Mouse (Mus musculus): ENCODE data around the gene Glis3. TPM values are rescaled to one million over a fixed set of nuclear protein-coding genes. Genes with fewer than 3 reads are reported as not detected.

Glis3 gene
- polyA plus RNA-seq, 1 experiment from 2014 or later = 2.3 TPM

DNA sequence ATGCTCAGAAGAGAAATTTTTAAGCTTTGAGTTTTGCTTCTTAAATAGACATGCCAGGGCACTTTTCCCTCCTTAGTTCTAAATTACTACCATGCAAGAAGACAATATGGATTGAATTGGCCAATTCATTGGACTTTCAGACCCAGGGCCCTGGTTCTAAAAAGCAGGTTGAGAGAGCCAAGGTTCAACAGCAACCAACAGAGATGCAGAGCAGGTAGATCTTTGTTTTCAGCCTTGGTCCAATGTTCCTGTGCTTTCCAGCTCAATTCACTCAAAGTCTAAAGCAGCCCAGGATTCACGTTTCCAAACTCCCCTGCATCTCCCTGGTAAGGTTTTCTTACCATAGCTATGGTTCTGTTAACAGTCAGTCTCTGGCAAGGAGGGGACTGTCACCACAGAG, 63.4 kb downstream of the Glis3 start:
- no peak overlapping the region for H3K4me3 ChIP-seq
- H3K27me3 ChIP-seq (replicated peaks; ENCODE audit: low read depth, poor library complexity, severe bottlenecking) = no peaks in the 10 kb centered on the region
- no peak for DNase-seq (ENCODE audit: low spot score)
- WGBS = 74% methylated on average over 1 of the region's 1 CpGs
- H3K4me1 ChIP-seq = peaks cover 4% of the 10 kb centered on the region; the same call in 1 of the 2 replicates
- H3K36me3 ChIP-seq (replicated peaks) = no peaks in the 10 kb centered on the region
- no peaks in the 10 kb centered on the region for H3K9me3 ChIP-seq
- H3K27ac ChIP-seq (replicated peaks) = no peak overlapping the region

DNA sequence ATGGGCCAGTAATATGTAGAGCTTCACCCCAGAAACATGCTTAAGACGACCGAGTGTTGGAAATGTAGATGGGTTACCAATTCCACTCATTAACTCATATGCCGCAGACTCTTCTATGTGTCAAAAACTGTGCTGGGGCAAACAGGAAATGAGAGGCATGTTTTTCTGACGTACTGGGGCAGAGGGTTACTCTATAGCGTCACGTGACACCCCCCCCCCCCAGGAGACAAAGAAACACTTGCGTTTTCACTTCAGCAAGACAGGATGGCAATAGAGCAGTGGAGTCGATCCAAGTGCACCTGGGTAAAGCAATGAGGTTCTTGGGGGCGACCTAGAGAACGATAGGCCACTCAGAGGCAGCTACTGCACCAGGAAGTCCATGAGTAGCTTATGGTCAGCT, 67.6 kb downstream of the Glis3 start:
- Histone ChIP-seq H3K27ac (replicated peaks) (no peak overlapping the region), H3K36me3 (replicated peaks) (no peaks in the 10 kb centered on the region), H3K4me3 (no peak overlapping the region), H3K4me1 (peaks cover 23% of the 10 kb centered on the region), H3K27me3 (replicated peaks; ENCODE audit: low read depth, poor library complexity, severe bottlenecking) (no peaks in the 10 kb centered on the region), H3K9me3 (no peaks in the 10 kb centered on the region)
- 83% methylated on average over 10 of the region's 10 CpGs for WGBS
- no peak for DNase-seq (ENCODE audit: low spot score)

DNA sequence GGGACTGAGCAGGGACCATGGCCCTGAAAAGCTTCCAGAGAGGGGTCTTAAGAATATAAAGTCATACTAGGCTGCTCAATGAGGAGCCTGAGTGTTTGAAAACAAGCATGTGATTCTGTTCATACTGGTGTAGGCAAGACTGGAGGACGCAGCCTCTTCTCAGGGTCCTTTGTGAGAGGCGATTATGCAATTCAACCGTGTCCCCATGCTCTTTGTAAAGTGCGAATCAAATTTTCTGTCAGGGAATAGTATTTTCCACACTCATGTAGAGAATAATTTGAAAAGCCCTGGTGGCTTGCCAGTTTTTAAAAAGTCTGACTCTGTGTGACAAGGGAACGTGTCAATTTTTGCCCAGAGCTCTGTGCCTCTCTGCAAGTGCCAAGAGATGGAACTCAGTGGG, 71.1 kb downstream of the Glis3 start:
- peak overlapping the region; percentile 67 for H3K27ac ChIP-seq (replicated peaks)
- no peaks in the 10 kb centered on the region for H3K9me3 ChIP-seq
- no peaks in the 10 kb centered on the region for H3K27me3 ChIP-seq (replicated peaks; ENCODE audit: low read depth, poor library complexity, severe bottlenecking)
- 76% methylated on average over 5 of the region's 5 CpGs for WGBS
- no peak for DNase-seq (ENCODE audit: low spot score)
- H3K4me1 ChIP-seq = peaks cover 29% of the 10 kb centered on the region
- no peak overlapping the region for H3K4me3 ChIP-seq
- no peaks in the 10 kb centered on the region for H3K36me3 ChIP-seq (replicated peaks)

DNA sequence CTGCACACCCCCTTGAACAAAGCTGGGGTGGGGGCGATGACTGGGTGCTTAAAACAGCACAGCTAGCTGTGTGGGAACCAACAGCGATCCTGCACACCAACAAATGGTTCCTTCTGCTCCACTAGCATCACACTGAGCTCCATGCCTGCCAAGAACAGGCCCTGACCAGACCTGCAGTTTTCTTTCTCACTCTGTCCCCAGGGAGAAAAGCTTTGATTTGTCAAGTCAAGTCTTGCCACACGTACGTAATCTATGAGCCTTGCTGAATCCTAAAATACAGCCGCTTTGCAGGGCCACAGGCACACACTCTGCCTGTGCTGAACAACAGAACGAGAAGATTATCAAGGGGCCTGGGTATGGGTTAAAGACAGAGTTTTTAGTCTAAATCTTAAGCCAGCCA, 71.6 kb downstream of the Glis3 start:
- H3K9me3 ChIP-seq = no peaks in the 10 kb centered on the region
- H3K27me3 ChIP-seq (replicated peaks; ENCODE audit: low read depth, poor library complexity, severe bottlenecking) = no peaks in the 10 kb centered on the region
- WGBS = 81% methylated on average over 6 of the region's 6 CpGs
- no peak overlapping the region for H3K4me3 ChIP-seq
- DNase-seq (ENCODE audit: low spot score) = no peak
- H3K27ac ChIP-seq (replicated peaks) = peak overlapping the region; percentile 67
- no peaks in the 10 kb centered on the region for H3K36me3 ChIP-seq (replicated peaks)
- H3K4me1 ChIP-seq = peaks cover 29% of the 10 kb centered on the region

DNA sequence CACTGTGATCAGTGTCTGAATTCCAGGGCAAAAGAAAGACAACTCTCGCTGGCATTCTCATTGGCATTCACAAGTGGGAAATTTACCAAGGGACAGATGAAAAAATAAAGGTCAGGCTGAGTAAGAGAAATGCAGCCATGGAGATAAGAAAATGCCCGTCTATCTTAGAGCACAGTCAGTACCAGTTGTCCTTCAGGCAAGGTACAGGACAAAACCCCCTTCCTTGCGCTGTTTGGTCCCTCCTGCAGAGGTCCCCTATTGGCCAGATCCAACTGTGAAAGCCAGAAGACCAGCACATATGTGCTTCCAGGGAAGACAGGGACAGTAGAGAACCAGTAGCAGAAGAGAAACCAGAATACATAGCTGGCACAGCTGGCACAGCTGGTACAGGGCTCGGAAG, 79.0 kb downstream of the Glis3 start:
- Histone ChIP-seq H3K36me3 (replicated peaks) (no peaks in the 10 kb centered on the region), H3K4me3 (no peak overlapping the region), H3K27ac (replicated peaks) (no peak overlapping the region), H3K9me3 (no peaks in the 10 kb centered on the region), H3K27me3 (replicated peaks; ENCODE audit: low read depth, poor library complexity, severe bottlenecking) (no peaks in the 10 kb centered on the region), H3K4me1 (no peaks in the 10 kb centered on the region)
- DNase-seq (ENCODE audit: low spot score) = no peak
- 89% methylated on average over 4 of the region's 4 CpGs for whole genome bisulfite sequencing

DNA sequence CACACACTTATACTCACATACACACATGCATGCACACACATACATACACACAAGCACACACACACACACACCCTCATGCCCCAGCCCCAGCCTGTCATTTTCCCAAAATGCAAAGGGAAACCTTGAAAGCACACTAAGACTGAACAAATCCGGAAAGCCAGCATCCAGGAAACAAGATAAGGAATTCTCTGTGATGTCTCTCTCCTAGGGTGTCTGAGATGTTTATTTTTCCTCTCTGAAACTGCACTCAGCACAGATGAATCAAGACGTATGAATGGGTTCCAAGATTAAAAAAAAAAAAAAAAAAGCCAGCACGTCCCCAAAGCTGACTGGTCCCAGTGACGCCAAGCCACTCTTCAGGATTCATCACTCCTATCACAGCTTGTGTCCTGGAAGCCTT, 85.7 kb downstream of the Glis3 start:
- Histone ChIP-seq H3K27ac (replicated peaks) (no peak overlapping the region), H3K36me3 (replicated peaks) (no peaks in the 10 kb centered on the region), H3K4me1 (no peaks in the 10 kb centered on the region), H3K9me3 (no peaks in the 10 kb centered on the region), H3K4me3 (no peak overlapping the region), H3K27me3 (replicated peaks; ENCODE audit: low read depth, poor library complexity, severe bottlenecking) (no peaks in the 10 kb centered on the region)
- WGBS = 62% methylated on average over 4 of the region's 4 CpGs
- DNase-seq (ENCODE audit: low spot score) = no peak

DNA sequence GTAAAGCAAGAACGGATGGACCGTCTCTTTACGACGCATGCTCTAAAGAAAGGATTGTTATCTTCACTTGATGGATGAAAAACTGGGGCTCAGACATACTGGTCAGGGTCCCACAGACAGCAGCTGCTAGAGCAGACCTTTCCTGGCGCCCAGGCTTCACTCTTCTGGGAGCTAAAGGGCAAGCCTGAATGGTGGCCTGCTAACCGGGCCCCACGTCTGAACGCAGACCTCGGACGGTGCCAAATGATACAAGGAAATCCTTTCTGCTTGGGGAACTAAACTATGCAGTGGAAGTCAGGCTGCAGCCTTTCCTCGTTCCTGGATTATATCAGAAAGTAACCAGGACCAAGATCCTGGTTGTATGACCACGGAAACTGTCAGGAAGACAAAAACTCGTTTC, 86.9 kb downstream of the Glis3 start:
- Histone ChIP-seq H3K27ac (replicated peaks) (no peak overlapping the region), H3K27me3 (replicated peaks; ENCODE audit: low read depth, poor library complexity, severe bottlenecking) (no peaks in the 10 kb centered on the region), H3K36me3 (replicated peaks) (no peaks in the 10 kb centered on the region), H3K9me3 (no peaks in the 10 kb centered on the region), H3K4me1 (no peaks in the 10 kb centered on the region), H3K4me3 (no peak overlapping the region)
- no peak for DNase-seq (ENCODE audit: low spot score)
- WGBS = 86% methylated on average over 13 of the region's 13 CpGs

DNA sequence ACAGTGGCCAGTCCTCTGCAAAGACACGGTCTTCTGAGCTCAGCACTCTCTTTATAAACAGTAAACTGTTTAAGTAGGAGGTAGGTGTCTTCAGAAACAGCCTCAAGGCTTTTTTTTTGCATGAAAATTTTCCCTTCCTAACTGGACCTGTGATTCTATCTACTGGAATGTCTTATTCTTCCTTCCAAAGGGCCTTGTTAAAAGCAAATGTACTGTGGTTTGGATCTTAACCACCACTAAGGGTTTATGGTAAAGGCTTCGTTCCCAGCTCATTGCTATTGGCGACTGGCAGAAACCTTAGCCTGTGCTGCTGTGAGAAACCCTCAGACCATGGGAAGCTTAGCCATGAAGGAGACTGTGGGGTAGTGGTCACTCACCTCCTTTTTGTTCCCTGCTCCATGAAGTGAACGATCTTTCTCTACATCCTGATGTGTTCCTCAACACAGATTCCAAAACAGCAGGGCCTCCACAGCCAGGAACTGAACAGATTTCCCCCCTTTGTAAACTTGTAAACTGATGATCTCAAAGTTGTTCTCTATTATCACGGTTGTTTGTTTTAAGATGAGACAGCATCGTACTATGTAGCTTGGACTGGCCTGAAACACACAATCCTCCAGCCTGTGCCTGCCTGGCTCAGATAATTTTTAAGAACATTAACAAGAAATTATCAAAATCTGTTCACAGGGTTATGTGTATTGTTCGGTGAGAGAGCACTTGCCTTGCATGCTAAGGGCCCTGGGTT, 88.0 kb downstream of the Glis3 start:
- H3K4me1 ChIP-seq = no peaks in the 10 kb centered on the region
- no peaks in the 10 kb centered on the region for H3K27me3 ChIP-seq (replicated peaks; ENCODE audit: low read depth, poor library complexity, severe bottlenecking)
- no peak overlapping the region for H3K4me3 ChIP-seq
- no peaks in the 10 kb centered on the region for H3K9me3 ChIP-seq
- no peak overlapping the region for H3K27ac ChIP-seq (replicated peaks)
- DNase-seq (ENCODE audit: low spot score) = no peak
- 82% methylated on average over 7 of the region's 7 CpGs for WGBS
- no peaks in the 10 kb centered on the region for H3K36me3 ChIP-seq (replicated peaks)

DNA sequence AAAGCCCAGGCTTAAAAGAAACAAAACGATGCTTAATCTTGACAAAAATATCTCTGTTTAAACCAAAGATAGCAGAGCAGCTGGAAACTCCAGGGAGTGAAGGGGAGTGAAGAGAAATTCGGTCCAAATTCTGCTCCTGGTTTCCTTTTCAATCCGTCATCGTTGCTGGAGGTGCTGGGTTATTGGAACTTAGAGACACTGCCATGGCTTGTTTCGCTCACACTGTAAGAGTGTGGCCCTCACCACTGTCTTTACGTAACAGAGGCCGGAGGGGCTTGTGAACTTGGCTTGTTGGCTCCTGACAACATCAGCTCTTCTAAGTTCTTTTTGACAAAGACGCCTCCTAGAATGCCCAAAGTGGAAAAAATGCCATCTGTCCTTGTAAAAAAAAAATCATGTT, 99.4 kb downstream of the Glis3 start:
- Histone ChIP-seq H3K27ac (replicated peaks) (no peak overlapping the region), H3K9me3 (no peaks in the 10 kb centered on the region), H3K4me3 (no peak overlapping the region), H3K36me3 (replicated peaks) (no peaks in the 10 kb centered on the region), H3K4me1 (peaks cover 10% of the 10 kb centered on the region), H3K27me3 (replicated peaks; ENCODE audit: low read depth, poor library complexity, severe bottlenecking) (peaks cover 4% of the 10 kb centered on the region; the same call in 1 of the 2 replicates)
- no peak for DNase-seq (ENCODE audit: low spot score)
- 79% methylated on average over 8 of the region's 8 CpGs for WGBS

DNA sequence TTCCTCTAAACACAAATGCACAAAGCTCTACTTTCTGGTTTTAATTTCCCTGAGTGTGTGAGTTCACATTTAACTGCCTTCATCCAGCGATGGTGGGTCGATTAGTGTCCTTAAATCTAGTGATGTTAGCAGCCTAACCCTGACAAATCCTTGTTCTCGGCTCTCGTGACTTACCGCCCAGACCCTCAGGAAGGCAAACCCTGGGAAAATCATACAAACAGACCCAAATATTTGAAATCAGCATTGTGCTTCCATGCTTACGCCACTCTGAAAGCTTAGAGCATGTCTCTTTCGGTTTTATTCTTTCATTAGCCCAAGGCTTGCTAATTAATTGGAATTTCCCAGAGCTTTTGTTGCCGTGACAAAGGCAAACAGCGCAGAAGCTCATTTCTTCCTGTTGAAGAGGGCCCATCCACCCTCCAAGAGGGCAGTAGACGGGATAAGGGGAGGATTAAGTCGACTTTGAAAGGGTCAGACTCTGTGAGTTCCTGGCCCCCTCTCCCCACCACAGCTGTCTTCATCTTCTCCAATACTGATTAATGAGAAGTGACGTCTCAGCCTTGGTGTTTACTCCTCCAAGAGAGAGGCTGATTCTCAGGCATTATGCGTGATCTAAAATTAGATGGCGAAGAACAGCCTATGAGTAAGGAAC, 100.0 kb downstream of the Glis3 start:
- Histone ChIP-seq H3K27me3 (replicated peaks; ENCODE audit: low read depth, poor library complexity, severe bottlenecking) (peaks cover 4% of the 10 kb centered on the region; the same call in 1 of the 2 replicates), H3K9me3 (no peaks in the 10 kb centered on the region), H3K36me3 (replicated peaks) (no peaks in the 10 kb centered on the region), H3K27ac (replicated peaks) (no peak overlapping the region), H3K4me3 (no peak overlapping the region), H3K4me1 (peaks cover 10% of the 10 kb centered on the region)
- WGBS = 41% methylated on average over 14 of the region's 14 CpGs
- DNase-seq (ENCODE audit: low spot score) = peak; percentile 49

DNA sequence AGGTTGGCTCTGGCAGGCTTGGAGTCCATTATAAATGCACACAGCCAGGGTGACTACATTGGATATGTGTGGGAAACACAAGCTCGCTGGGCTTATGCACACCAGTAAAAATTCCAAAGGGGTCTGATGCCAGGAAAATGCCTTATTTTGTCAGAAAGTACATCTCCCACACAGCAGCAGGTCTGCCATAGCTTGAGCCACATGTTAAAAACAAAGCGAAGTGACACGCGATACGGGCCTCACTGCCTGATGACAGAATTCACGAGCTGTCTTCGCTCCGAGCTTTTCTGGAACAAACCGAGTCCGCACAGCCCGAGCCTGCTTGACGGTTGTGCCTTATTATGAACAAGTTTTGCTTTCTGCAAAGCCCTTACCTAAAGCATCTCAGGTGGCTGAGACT, 102.9 kb downstream of the Glis3 start:
- WGBS = 89% methylated on average over 12 of the region's 12 CpGs
- no peak overlapping the region for H3K4me3 ChIP-seq
- H3K9me3 ChIP-seq = no peaks in the 10 kb centered on the region
- H3K36me3 ChIP-seq (replicated peaks) = no peaks in the 10 kb centered on the region
- H3K27me3 ChIP-seq (replicated peaks; ENCODE audit: low read depth, poor library complexity, severe bottlenecking) = peaks cover 4% of the 10 kb centered on the region; the same call in 1 of the 2 replicates
- DNase-seq (ENCODE audit: low spot score) = no peak
- H3K4me1 ChIP-seq = peaks cover 10% of the 10 kb centered on the region
- no peak overlapping the region for H3K27ac ChIP-seq (replicated peaks)

DNA sequence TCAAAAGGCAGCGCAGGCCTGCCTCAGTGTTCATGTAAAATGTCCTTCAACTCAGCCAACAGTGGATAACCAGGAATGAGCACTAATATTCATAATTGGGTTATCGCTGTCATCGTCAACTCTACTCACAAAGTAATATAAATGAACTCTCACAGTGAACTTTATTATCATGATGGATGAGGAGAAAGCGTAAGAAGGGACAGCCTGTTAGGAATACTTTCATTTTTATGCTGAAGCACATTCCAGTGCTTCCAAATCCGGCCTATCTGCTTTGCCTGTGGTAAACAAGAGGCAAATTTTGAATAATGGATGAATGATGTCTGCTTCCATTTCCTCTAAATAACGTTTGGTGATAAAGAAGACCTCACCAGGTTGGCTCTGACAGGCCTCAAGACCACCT, 103.3 kb downstream of the Glis3 start:
- H3K27ac ChIP-seq (replicated peaks) = no peak overlapping the region
- peaks cover 4% of the 10 kb centered on the region; the same call in 1 of the 2 replicates for H3K27me3 ChIP-seq (replicated peaks; ENCODE audit: low read depth, poor library complexity, severe bottlenecking)
- 92% methylated on average over 6 of the region's 6 CpGs for WGBS
- H3K4me3 ChIP-seq = no peak overlapping the region
- H3K9me3 ChIP-seq = no peaks in the 10 kb centered on the region
- no peak for DNase-seq (ENCODE audit: low spot score)
- H3K4me1 ChIP-seq = peaks cover 10% of the 10 kb centered on the region
- no peaks in the 10 kb centered on the region for H3K36me3 ChIP-seq (replicated peaks)

DNA sequence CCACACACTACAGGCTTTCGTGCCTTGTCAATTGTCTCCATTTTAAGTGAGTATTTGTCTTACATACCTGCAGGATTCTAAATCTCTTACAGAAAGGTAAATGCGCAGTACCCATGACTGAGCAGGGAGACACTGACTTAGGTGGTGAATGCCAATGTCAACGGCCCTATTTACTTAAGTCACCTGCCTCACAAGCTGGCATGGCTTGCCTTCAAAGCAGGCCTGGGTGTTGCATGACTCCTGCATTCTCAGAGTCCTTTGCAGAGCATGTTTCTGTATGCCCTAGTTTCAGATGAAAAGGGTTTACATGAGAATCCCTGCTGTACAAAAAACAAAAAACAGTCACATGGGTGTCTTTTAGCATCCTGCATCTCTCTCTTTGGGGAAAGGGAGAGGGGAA, 106.2 kb downstream of the Glis3 start:
- Histone ChIP-seq H3K4me3 (no peak overlapping the region), H3K9me3 (no peaks in the 10 kb centered on the region), H3K27ac (replicated peaks) (no peak overlapping the region), H3K4me1 (no peaks in the 10 kb centered on the region), H3K27me3 (replicated peaks; ENCODE audit: low read depth, poor library complexity, severe bottlenecking) (0 out of 2 replicates have a peak, but pooled peaks cover 4% of the 10 kb centered on the region), H3K36me3 (replicated peaks) (no peaks in the 10 kb centered on the region)
- no peak for DNase-seq (ENCODE audit: low spot score)
- 91% methylated on average over 3 of the region's 3 CpGs for WGBS
